Mouse (Mus musculus): Measurements from ENCODE around the gene Mpp3. TPM values are rescaled to one million over a fixed set of nuclear protein-coding genes. Genes with fewer than 3 reads are reported as not detected.

Mpp3 gene
- polyA plus RNA-seq, 1 experiment from 2014 or later = 3.7 TPM

- no peaks in the 10 kb centered on the region; the same call in 1 of the 2 replicates for H3K27me3 ChIP-seq (ENCODE audit: control insufficient read depth, insufficient read depth, low read depth, low read length)
- no peak for ATAC-seq (ENCODE audit: low read depth)
- no peak overlapping the region for H3K4me2 ChIP-seq (ENCODE audit: low read depth, low read length)
- peaks cover 19% of the 10 kb centered on the region for H3K4me1 ChIP-seq (replicated peaks; ENCODE audit: control insufficient read depth, insufficient read depth, low read length)
- WGBS = 80% methylated on average over 9 of the region's 9 CpGs
- H3K4me3 ChIP-seq (ENCODE audit: low read length) = no peak overlapping the region
- 0 out of 2 replicates have a peak, but pooled peaks cover 6% of the 10 kb centered on the region for H3K36me3 ChIP-seq (ENCODE audit: control insufficient read depth, insufficient read depth, low read length)
- no peak overlapping the region for H3K27ac ChIP-seq (ENCODE audit: low read length)
- no peaks in the 10 kb centered on the region for H3K9me3 ChIP-seq (ENCODE audit: control insufficient read depth, low read length)
- no peak overlapping the region for H3K9ac ChIP-seq (ENCODE audit: low read length)
These were observed 47.6 kb downstream of the Mpp3 start for GRCm38 (mm10) chr11:101980603-101981157.

DNA sequence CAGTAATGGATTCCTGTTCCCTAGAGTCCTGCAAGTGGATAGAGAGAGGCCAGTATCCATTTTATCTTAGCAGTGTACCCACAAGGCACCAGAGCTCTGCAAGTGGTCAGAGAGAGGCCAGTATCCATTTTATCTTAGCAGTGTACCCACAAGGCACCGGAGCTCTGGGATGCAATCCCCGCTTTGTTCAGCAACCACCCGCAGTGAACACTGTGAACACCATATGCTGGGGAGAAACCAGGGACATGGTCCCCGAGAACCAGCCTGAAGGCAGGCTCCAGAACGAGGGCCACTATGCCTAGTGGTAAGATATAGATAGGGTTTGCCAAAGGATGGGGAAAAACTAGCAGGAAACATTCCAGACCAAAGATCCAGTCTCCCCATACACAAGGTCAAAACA, 49.1 kb downstream of the Mpp3 start:
- WGBS = 81% methylated on average over 5 of the region's 5 CpGs
- H3K27me3 ChIP-seq (ENCODE audit: control insufficient read depth, insufficient read depth, low read depth, low read length) = no peaks in the 10 kb centered on the region

DNA sequence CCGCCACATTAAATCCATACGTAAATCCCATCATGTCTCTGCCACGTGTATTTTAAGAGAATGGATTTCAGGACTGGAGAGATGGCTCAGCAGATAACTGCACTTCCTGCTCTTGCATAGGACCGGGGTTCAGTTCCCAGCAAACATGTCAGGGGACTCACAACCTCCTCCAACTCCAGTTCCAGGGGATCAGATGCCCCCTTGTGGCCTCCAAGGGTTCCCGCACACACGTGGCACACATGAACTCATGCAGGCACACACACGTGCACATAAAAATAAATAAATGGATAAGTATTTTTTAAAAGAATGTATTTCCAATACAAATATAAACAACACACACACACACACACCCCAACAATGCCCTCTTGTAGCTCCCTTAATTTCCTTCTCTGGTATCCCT, 51.3 kb downstream of the Mpp3 start:
- Histone ChIP-seq H3K4me3 (ENCODE audit: low read length) (no peak overlapping the region), H3K9ac (ENCODE audit: low read length) (no peak overlapping the region), H3K4me1 (replicated peaks; ENCODE audit: control insufficient read depth, insufficient read depth, low read length) (no peaks in the 10 kb centered on the region), H3K36me3 (ENCODE audit: control insufficient read depth, insufficient read depth, low read length) (0 out of 2 replicates have a peak, but pooled peaks cover 8% of the 10 kb centered on the region), H3K27ac (ENCODE audit: low read length) (no peak overlapping the region), H3K4me2 (ENCODE audit: low read depth, low read length) (no peak overlapping the region), H3K27me3 (ENCODE audit: control insufficient read depth, insufficient read depth, low read depth, low read length) (no peaks in the 10 kb centered on the region), H3K9me3 (ENCODE audit: control insufficient read depth, low read length) (no peaks in the 10 kb centered on the region)
- WGBS = 93% methylated on average over 7 of the region's 7 CpGs
- no peak for ATAC-seq (ENCODE audit: low read depth)

More for the DNA sequence above, 49.1 kb downstream of the Mpp3 start:
- Histone ChIP-seq H3K4me2 (ENCODE audit: low read depth, low read length) (no peak overlapping the region), H3K9ac (ENCODE audit: low read length) (no peak overlapping the region), H3K4me1 (replicated peaks; ENCODE audit: control insufficient read depth, insufficient read depth, low read length) (peaks cover 9% of the 10 kb centered on the region), H3K9me3 (ENCODE audit: control insufficient read depth, low read length) (no peaks in the 10 kb centered on the region), H3K4me3 (ENCODE audit: low read length) (no peak overlapping the region), H3K36me3 (ENCODE audit: control insufficient read depth, insufficient read depth, low read length) (0 out of 2 replicates have a peak, but pooled peaks cover 6% of the 10 kb centered on the region), H3K27ac (ENCODE audit: low read length) (no peak overlapping the region)
- no peak for ATAC-seq (ENCODE audit: low read depth)

DNA sequence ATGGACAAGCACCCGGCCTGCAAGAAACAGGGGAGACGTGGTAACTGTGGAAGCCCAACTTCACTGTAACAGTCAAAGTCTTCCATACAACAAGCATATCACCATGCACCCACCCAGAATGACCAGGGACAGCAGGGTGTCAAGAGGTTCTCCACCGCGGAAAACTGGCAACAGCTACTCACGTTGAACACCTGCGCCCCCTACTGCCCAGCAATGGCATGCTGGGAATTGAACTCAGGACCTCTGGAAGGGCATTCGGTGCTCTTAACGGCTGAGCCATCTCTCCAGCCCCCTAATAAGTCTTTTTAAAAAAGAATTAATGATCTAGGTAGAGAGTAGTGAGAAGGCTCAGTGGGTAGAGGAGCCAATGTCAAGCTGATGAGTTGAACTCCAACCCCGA, 53.3 kb downstream of the Mpp3 start:
- no peaks in the 10 kb centered on the region for H3K27me3 ChIP-seq (ENCODE audit: control insufficient read depth, insufficient read depth, low read depth, low read length)
- no peak overlapping the region for H3K4me3 ChIP-seq (ENCODE audit: low read length)
- no peak overlapping the region for H3K9ac ChIP-seq (ENCODE audit: low read length)
- H3K4me2 ChIP-seq (ENCODE audit: low read depth, low read length) = no peak overlapping the region
- ATAC-seq (ENCODE audit: low read depth) = no peak
- H3K9me3 ChIP-seq (ENCODE audit: control insufficient read depth, low read length) = no peaks in the 10 kb centered on the region
- 54% methylated on average over 9 of the region's 9 CpGs for WGBS
- no peak overlapping the region for H3K27ac ChIP-seq (ENCODE audit: low read length)
- H3K36me3 ChIP-seq (ENCODE audit: control insufficient read depth, insufficient read depth, low read length) = 0 out of 2 replicates have a peak, but pooled peaks cover 6% of the 10 kb centered on the region
- H3K4me1 ChIP-seq (replicated peaks; ENCODE audit: control insufficient read depth, insufficient read depth, low read length) = no peaks in the 10 kb centered on the region

GRCm38 (mm10) chr11:101974181-101974580, 54.1 kb downstream of the Mpp3 start:
- Histone ChIP-seq H3K9me3 (ENCODE audit: control insufficient read depth, low read length) (no peaks in the 10 kb centered on the region), H3K4me2 (ENCODE audit: low read depth, low read length) (no peak overlapping the region), H3K27me3 (ENCODE audit: control insufficient read depth, insufficient read depth, low read depth, low read length) (no peaks in the 10 kb centered on the region), H3K36me3 (ENCODE audit: control insufficient read depth, insufficient read depth, low read length) (0 out of 2 replicates have a peak, but pooled peaks cover 6% of the 10 kb centered on the region), H3K4me3 (ENCODE audit: low read length) (no peak overlapping the region), H3K27ac (ENCODE audit: low read length) (no peak overlapping the region), H3K4me1 (replicated peaks; ENCODE audit: control insufficient read depth, insufficient read depth, low read length) (no peaks in the 10 kb centered on the region), H3K9ac (ENCODE audit: low read length) (no peak overlapping the region)
- ATAC-seq (ENCODE audit: low read depth) = no peak
- 31% methylated on average over 6 of the region's 6 CpGs for WGBS

- H3K9me3 ChIP-seq (ENCODE audit: control insufficient read depth, low read length) = no peaks in the 10 kb centered on the region
- H3K4me2 ChIP-seq (ENCODE audit: low read depth, low read length) = no peak overlapping the region
- peaks cover 3% of the 10 kb centered on the region for H3K4me1 ChIP-seq (replicated peaks; ENCODE audit: control insufficient read depth, insufficient read depth, low read length)
- H3K27ac ChIP-seq (ENCODE audit: low read length) = no peak overlapping the region
- no peak overlapping the region for H3K9ac ChIP-seq (ENCODE audit: low read length)
- 0 out of 2 replicates have a peak, but pooled peaks cover 6% of the 10 kb centered on the region for H3K36me3 ChIP-seq (ENCODE audit: control insufficient read depth, insufficient read depth, low read length)
- WGBS = 64% methylated on average over 9 of the region's 9 CpGs
- ATAC-seq (ENCODE audit: low read depth) = no peak
- no peak overlapping the region for H3K4me3 ChIP-seq (ENCODE audit: low read length)
- no peaks in the 10 kb centered on the region; the same call in 1 of the 2 replicates for H3K27me3 ChIP-seq (ENCODE audit: control insufficient read depth, insufficient read depth, low read depth, low read length)
These were observed 54.8 kb downstream of the Mpp3 start for GRCm38 (mm10) chr11:101973496-101973895.

GRCm38 (mm10) chr11:101972651-101973050, 55.6 kb downstream of the Mpp3 start:
- no peaks in the 10 kb centered on the region; the same call in 1 of the 2 replicates for H3K27me3 ChIP-seq (ENCODE audit: control insufficient read depth, insufficient read depth, low read depth, low read length)
- H3K36me3 ChIP-seq (ENCODE audit: control insufficient read depth, insufficient read depth, low read length) = 0 out of 2 replicates have a peak, but pooled peaks cover 6% of the 10 kb centered on the region
- H3K4me2 ChIP-seq (ENCODE audit: low read depth, low read length) = no peak overlapping the region
- WGBS = 80% methylated on average over 5 of the region's 5 CpGs
- ATAC-seq (ENCODE audit: low read depth) = no peak
- no peak overlapping the region for H3K9ac ChIP-seq (ENCODE audit: low read length)
- H3K4me1 ChIP-seq (replicated peaks; ENCODE audit: control insufficient read depth, insufficient read depth, low read length) = peaks cover 5% of the 10 kb centered on the region
- H3K9me3 ChIP-seq (ENCODE audit: control insufficient read depth, low read length) = no peaks in the 10 kb centered on the region
- no peak overlapping the region for H3K27ac ChIP-seq (ENCODE audit: low read length)
- H3K4me3 ChIP-seq (ENCODE audit: low read length) = no peak overlapping the region

DNA sequence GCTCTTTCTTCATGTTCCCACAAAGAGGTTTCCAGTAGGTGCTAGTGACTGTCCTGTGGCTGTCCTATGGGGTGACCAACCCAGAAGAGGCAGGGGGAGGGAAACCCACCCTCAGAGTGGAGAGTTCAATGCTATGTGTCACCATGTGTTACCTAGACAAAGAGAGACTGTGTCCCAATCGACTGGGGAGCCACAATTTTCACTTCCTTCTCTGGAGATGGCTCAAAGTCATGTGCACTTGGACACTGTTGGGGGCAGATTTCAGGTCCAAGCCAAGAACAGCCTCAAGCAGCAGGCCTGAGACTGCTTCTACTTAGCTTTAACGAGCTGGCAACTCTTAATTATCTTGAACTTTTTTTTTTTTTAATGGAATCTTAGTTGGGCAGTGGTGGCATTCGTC, 56.2 kb downstream of the Mpp3 start:
- no peak overlapping the region for H3K4me2 ChIP-seq (ENCODE audit: low read depth, low read length)
- H3K9me3 ChIP-seq (ENCODE audit: control insufficient read depth, low read length) = no peaks in the 10 kb centered on the region
- H3K9ac ChIP-seq (ENCODE audit: low read length) = no peak overlapping the region
- H3K27ac ChIP-seq (ENCODE audit: low read length) = no peak overlapping the region
- 0 out of 2 replicates have a peak, but pooled peaks cover 6% of the 10 kb centered on the region for H3K36me3 ChIP-seq (ENCODE audit: control insufficient read depth, insufficient read depth, low read length)
- WGBS = 70% methylated on average over 3 of the region's 3 CpGs
- no peak overlapping the region for H3K4me3 ChIP-seq (ENCODE audit: low read length)
- H3K27me3 ChIP-seq (ENCODE audit: control insufficient read depth, insufficient read depth, low read depth, low read length) = no peaks in the 10 kb centered on the region; the same call in 1 of the 2 replicates
- peaks cover 5% of the 10 kb centered on the region for H3K4me1 ChIP-seq (replicated peaks; ENCODE audit: control insufficient read depth, insufficient read depth, low read length)
- no peak for ATAC-seq (ENCODE audit: low read depth)

DNA sequence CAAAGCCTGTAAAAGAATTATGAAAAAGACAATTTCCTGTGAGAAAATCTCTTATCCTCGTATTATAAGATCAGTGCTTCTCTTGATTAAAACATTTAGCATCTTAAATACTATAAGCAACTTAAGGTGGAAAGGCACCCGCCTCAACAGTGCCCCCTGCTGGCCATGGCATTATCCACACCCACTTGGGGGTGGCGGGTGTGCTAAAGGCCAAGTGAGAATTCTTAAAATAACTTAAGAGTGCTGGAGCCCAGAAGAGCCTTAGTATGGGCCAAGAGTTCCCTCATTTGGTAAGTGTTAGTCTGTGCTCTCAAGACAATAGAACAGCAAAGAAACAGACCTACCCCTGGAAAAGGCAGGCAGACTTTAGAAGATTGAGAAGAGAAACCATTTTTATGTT, 56.9 kb downstream of the Mpp3 start:
- 41% methylated on average over 3 of the region's 3 CpGs for WGBS
- no peak for ATAC-seq (ENCODE audit: low read depth)
- Histone ChIP-seq H3K36me3 (ENCODE audit: control insufficient read depth, insufficient read depth, low read length) (0 out of 2 replicates have a peak, but pooled peaks cover 2% of the 10 kb centered on the region), H3K4me2 (ENCODE audit: low read depth, low read length) (no peak overlapping the region), H3K27me3 (ENCODE audit: control insufficient read depth, insufficient read depth, low read depth, low read length) (peaks cover under 1% of the 10 kb centered on the region; the same call in 1 of the 2 replicates), H3K9ac (ENCODE audit: low read length) (no peak overlapping the region), H3K4me3 (ENCODE audit: low read length) (no peak overlapping the region), H3K27ac (ENCODE audit: low read length) (no peak overlapping the region), H3K9me3 (ENCODE audit: control insufficient read depth, low read length) (no peaks in the 10 kb centered on the region), H3K4me1 (replicated peaks; ENCODE audit: control insufficient read depth, insufficient read depth, low read length) (peaks cover 5% of the 10 kb centered on the region)

Measured in lung, embryonic 16.5 days (tissue).